Mouse (Mus musculus) lung, adult 18-20 months (tissue): ENCODE results near the gene Bud23.
"Not testable (repeated sequence)": the region's sequence is repeated elsewhere in the genome, so short reads cannot be mapped to it uniquely, and the experiment has no call there.

Source experiments
- DNase-seq, 2 experiments: peaks; one replicate each; pipeline ENCODE4 v3.0.0; 2022; ENCODE audit warnings: mixed read lengths in 2 of 2

Bud23 gene

GRCm38 (mm10) chr5:135064909-135065446, at the start of gene Bud23:
TSS of gene Bud23 (minus strand) at chr5:135064959.
- DNase-seq, result not testable (repeated sequence)

- DNase-seq, result no peak
Measured at GRCm38 (mm10) chr5:135113782-135114181, 49.0 kb upstream of the Bud23 start.

- DNase-seq, result no peak
Measured at GRCm38 (mm10) chr5:135109976-135110375, 45.2 kb upstream of the Bud23 start.

GRCm38 (mm10) chr5:135109426-135109825, 44.7 kb upstream of the Bud23 start:
- DNase-seq, result no peak

GRCm38 (mm10) chr5:135109017-135109416, 44.3 kb upstream of the Bud23 start:
- no peak for DNase-seq

GRCm38 (mm10) chr5:135107521-135108501, 43.1 kb upstream of the Bud23 start:
- DNase-seq, result peak; percentile 69 to 83

GRCm38 (mm10) chr5:135106758-135107256, 42.0 kb upstream of the Bud23 start:
- peak; percentile 86 to 91 for DNase-seq

GRCm38 (mm10) chr5:135103999-135104660, 39.4 kb upstream of the Bud23 start:
- DNase-seq, result no peak

GRCm38 (mm10) chr5:135100981-135101380, 36.2 kb upstream of the Bud23 start:
- DNase-seq, result no peak

- DNase-seq, result no peak
Measured at GRCm38 (mm10) chr5:135089653-135090052, 24.9 kb upstream of the Bud23 start, which contains the start of gene Mlxipl. TSS of gene Mlxipl (plus strand) at chr5:135089890.

GRCm38 (mm10) chr5:135086871-135087270, 22.1 kb upstream of the Bud23 start:
- no peak for DNase-seq

- DNase-seq, result no peak
Measured at GRCm38 (mm10) chr5:135080539-135080938, 15.8 kb upstream of the Bud23 start.

- DNase-seq, result no peak
Measured at GRCm38 (mm10) chr5:135079578-135079977, 14.8 kb upstream of the Bud23 start.

GRCm38 (mm10) chr5:135078482-135078810, 13.7 kb upstream of the Bud23 start:
- DNase-seq, result no peak

GRCm38 (mm10) chr5:135077564-135078481, 13.1 kb upstream of the Bud23 start, which contains the start of gene Vps37d:
TSS of gene Vps37d (minus strand) at chr5:135078266.
- DNase-seq, result peak; percentile 86 to 90

GRCm38 (mm10) chr5:135076931-135077505, 12.3 kb upstream of the Bud23 start:
- DNase-seq, result peak in 1 of 2 experiments; percentile 12

- no peak for DNase-seq
Measured at GRCm38 (mm10) chr5:135076368-135076767, 11.6 kb upstream of the Bud23 start.

GRCm38 (mm10) chr5:135075655-135076054, 10.9 kb upstream of the Bud23 start:
- no peak for DNase-seq

- DNase-seq, result no peak
Measured at GRCm38 (mm10) chr5:135073349-135074150, 8.8 kb upstream of the Bud23 start.

- DNase-seq, result no peak
Measured at GRCm38 (mm10) chr5:135072720-135073119, 8.0 kb upstream of the Bud23 start.

- no peak for DNase-seq
Measured at GRCm38 (mm10) chr5:135072061-135072460, 7.3 kb upstream of the Bud23 start.
